Mouse (Mus musculus): ENCODE measurements around the gene Olfr169. TPM values are rescaled to one million over a fixed set of nuclear protein-coding genes. Genes with fewer than 3 reads are reported as not detected.
"Not testable (repeated sequence)": the region's sequence is repeated elsewhere in the genome, so short reads cannot be mapped to it uniquely, and the experiment has no call there.

Olfr169 gene
- polyA plus RNA-seq (2012; rRNA removed), result not detected in 2 replicates

DNA sequence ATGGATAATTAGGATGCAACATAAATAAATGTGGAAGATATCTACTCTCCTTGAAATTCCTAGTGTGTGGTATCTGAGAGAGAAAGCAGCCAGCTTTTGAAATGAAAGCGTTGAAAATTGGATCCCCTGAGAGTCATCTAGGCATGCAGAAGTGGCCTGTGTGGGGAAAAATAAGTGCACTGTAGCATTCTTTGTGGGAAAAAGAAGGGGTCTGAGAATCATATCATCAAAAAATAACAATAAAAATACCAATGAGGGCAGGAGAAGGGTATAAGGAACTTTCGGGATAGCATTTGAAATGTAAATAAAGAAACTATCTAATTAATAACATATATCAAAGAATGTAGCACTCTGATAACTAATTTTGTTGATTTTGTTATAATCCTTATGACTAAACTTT is at the start of gene Olfr169:
TSS of gene Olfr169 (minus strand) at position 101 of the 400 bp plus-strand sequence.
- H3K36me3 ChIP-seq (ENCODE audit: control insufficient read depth, insufficient read depth, low read length); H3K27me3 ChIP-seq (ENCODE audit: control insufficient read depth, insufficient read depth, low read length); H3K27ac ChIP-seq (ENCODE audit: insufficient read depth, low read length); H3K4me3 ChIP-seq (ENCODE audit: extremely low read depth, insufficient read depth, insufficient read length); DNase-seq (ENCODE audit: low read depth in 1 of 2, low spot score in 2 of 2); H3K4me1 ChIP-seq (ENCODE audit: control insufficient read depth, insufficient read depth, insufficient read length): not testable (repeated sequence)
- 84% methylated on average over 2 of the region's 2 CpGs for WGBS

- 90% methylated on average over 2 of the region's 2 CpGs for WGBS
- DNase-seq (ENCODE audit: low read depth in 1 of 2, low spot score in 2 of 2); H3K4me1 ChIP-seq (ENCODE audit: control insufficient read depth, insufficient read depth, insufficient read length); H3K27ac ChIP-seq (ENCODE audit: insufficient read depth, low read length); H3K27me3 ChIP-seq (ENCODE audit: control insufficient read depth, insufficient read depth, low read length); H3K4me3 ChIP-seq (ENCODE audit: extremely low read depth, insufficient read depth, insufficient read length); H3K36me3 ChIP-seq (ENCODE audit: control insufficient read depth, insufficient read depth, low read length): not testable (repeated sequence)
Observed at GRCm38 (mm10) chr16:19611782-19612181, 40.2 kb upstream of the Olfr169 start, which contains the start of gene Olfr170. Gene Olfr170, minus strand, starts transcription at chr16:19611882.

DNA sequence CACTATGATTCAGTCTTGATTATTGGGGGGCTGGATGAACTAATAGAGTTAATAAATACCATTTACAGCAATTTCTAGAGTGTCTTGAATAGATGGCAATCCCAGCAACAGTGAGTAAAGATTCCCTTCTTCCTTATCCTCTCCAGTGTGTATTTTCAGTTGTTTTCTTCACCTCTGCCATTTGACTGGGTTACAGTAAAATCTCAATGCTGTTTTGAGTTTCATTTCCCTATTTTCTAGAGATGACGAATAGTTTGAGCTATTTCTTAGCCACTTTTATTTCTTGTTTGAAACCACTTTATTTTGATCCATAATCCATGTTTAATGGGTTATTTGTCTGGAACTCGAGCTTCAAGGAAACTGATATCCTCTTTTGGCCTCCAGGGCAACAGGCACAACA is 31.6 kb upstream of the Olfr169 start:
- Histone ChIP-seq H3K4me3 (ENCODE audit: extremely low read depth, insufficient read depth, insufficient read length) (no peak overlapping the region), H3K27ac (ENCODE audit: insufficient read depth, low read length) (no peak overlapping the region), H3K36me3 (ENCODE audit: control insufficient read depth, insufficient read depth, low read length) (no peaks in the 10 kb centered on the region), H3K4me1 (ENCODE audit: control insufficient read depth, insufficient read depth, insufficient read length) (no peaks in the 10 kb centered on the region), H3K27me3 (ENCODE audit: control insufficient read depth, insufficient read depth, low read length) (no peaks in the 10 kb centered on the region)
- DNase-seq (ENCODE audit: low read depth in 1 of 2, low spot score in 2 of 2), result no peak
- WGBS, result 30% methylated on average over 2 of the region's 2 CpGs
- TF ChIP-seq POLR2A (IDR thresholded peaks at IDR 0.05; ENCODE audit: low read depth, low read length), result no peak
- no peak for TF ChIP-seq CTCF (IDR thresholded peaks at IDR 0.05; ENCODE audit: extremely low read depth, insufficient read depth, insufficient read length, insufficient replicate concordance)

DNA sequence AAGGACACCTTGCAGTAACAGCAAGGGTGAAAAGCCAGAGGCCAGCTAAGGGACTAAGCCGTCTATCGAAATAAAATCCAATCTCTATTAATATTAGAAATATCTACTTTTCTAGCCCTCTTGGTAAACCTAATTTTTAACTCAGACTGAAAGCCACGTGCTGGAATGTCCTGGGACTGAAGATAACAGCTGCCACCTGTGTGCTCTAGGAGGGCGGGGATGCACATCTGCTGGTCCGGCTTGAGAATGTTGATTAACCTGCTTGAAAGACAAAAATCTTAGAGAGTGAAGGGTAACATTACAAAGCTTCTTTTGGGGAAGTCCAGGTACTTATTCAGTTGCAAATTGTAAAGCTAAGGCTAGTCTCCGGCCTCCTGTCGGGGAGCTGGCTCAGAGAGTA is 18.2 kb downstream of the Olfr169 start:
- H3K4me3 ChIP-seq (ENCODE audit: extremely low read depth, insufficient read depth, insufficient read length); H3K4me1 ChIP-seq (ENCODE audit: control insufficient read depth, insufficient read depth, insufficient read length): not testable (repeated sequence)

DNA sequence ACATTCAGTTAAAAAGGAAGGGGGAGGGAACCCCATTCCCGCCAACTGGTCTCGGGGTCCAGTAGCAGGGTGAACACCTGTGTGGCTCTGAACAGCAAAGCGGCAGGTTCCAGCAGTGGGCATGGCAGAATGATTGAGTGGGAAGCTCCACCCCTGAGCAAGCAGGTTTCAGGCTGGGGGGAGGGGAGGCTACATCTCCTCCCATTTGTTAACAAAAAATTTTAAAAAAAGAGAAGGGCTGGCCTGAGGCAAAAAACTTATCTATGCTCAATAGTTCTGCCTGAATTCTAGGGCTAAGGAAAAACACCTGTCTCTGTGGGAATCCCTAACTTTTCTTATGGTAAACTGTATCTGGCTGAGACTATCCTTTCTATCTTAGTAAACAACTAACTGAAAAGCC is 19.4 kb downstream of the Olfr169 start:
- H3K27ac ChIP-seq (ENCODE audit: insufficient read depth, low read length); H3K27me3 ChIP-seq (ENCODE audit: control insufficient read depth, insufficient read depth, low read length); H3K4me3 ChIP-seq (ENCODE audit: extremely low read depth, insufficient read depth, insufficient read length); DNase-seq (ENCODE audit: low read depth in 1 of 2, low spot score in 2 of 2); H3K4me1 ChIP-seq (ENCODE audit: control insufficient read depth, insufficient read depth, insufficient read length); H3K36me3 ChIP-seq (ENCODE audit: control insufficient read depth, insufficient read depth, low read length): not testable (repeated sequence)
- WGBS, result 95% methylated on average over 3 of the region's 3 CpGs

More for the DNA sequence above, 18.2 kb downstream of the Olfr169 start:
- not testable (repeated sequence) for H3K27me3 ChIP-seq (ENCODE audit: control insufficient read depth, insufficient read depth, low read length); H3K36me3 ChIP-seq (ENCODE audit: control insufficient read depth, insufficient read depth, low read length); DNase-seq (ENCODE audit: low read depth in 1 of 2, low spot score in 2 of 2); H3K27ac ChIP-seq (ENCODE audit: insufficient read depth, low read length)
- 86% methylated on average over 7 of the region's 7 CpGs for WGBS

DNA sequence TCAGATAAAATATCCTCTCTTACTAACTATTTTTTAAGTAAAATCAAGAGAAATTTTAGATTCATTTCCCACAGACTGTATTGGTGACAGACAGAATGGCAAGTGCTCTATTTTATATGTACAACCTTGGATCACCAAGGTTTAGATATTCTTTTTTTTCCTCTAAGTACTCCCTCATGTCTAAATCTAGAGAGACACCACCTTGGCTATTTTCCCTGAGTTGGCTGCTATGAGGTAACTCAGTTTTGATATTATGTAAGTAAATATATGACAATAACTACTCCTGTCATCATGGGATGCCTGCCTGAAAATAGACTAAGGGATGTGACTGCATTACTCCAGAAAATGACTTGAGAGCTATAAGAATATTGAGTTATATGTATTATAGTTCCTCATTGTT is 36.2 kb downstream of the Olfr169 start, which contains the start of gene Olfr168:
TSS of gene Olfr168 (minus strand) at position 101 of the 400 bp plus-strand sequence.
- no peak within 1 kb of the TSS for H3K27ac ChIP-seq (ENCODE audit: insufficient read depth, low read length)
- DNase-seq (ENCODE audit: low read depth in 1 of 2, low spot score in 2 of 2), result no peak
- TF ChIP-seq CTCF (IDR thresholded peaks at IDR 0.05; ENCODE audit: extremely low read depth, insufficient read depth, insufficient read length, insufficient replicate concordance) (no peak), POLR2A (IDR thresholded peaks at IDR 0.05; ENCODE audit: low read depth, low read length) (no peak)

GRCm38 (mm10) chr16:19522166-19522565 is 49.4 kb downstream of the Olfr169 start, which contains the start of gene Olfr167:
Gene Olfr167, minus strand, starts transcription at chr16:19522266.
- Histone ChIP-seq H3K4me1 (ENCODE audit: control insufficient read depth, insufficient read depth, insufficient read length) (no peaks in the 10 kb centered on the region), H3K27me3 (ENCODE audit: control insufficient read depth, insufficient read depth, low read length) (no peaks in the 10 kb centered on the region), H3K36me3 (ENCODE audit: control insufficient read depth, insufficient read depth, low read length) (no peaks in the 10 kb centered on the region), H3K27ac (ENCODE audit: insufficient read depth, low read length) (no peak within 1 kb of the TSS), H3K4me3 (ENCODE audit: extremely low read depth, insufficient read depth, insufficient read length) (no peak within 1 kb of the TSS)
- no peak for DNase-seq (ENCODE audit: low read depth in 1 of 2, low spot score in 2 of 2)
- TF ChIP-seq POLR2A (IDR thresholded peaks at IDR 0.05; ENCODE audit: low read depth, low read length), result no peak
- TF ChIP-seq CTCF (IDR thresholded peaks at IDR 0.05; ENCODE audit: extremely low read depth, insufficient read depth, insufficient read length, insufficient replicate concordance), result no peak
- 80% methylated on average over 2 of the region's 2 CpGs for WGBS

More for the DNA sequence above, 36.2 kb downstream of the Olfr169 start, which contains the start of gene Olfr168:
- Histone ChIP-seq H3K4me3 (ENCODE audit: extremely low read depth, insufficient read depth, insufficient read length) (no peak within 1 kb of the TSS), H3K36me3 (ENCODE audit: control insufficient read depth, insufficient read depth, low read length) (no peaks in the 10 kb centered on the region), H3K4me1 (ENCODE audit: control insufficient read depth, insufficient read depth, insufficient read length) (no peaks in the 10 kb centered on the region), H3K27me3 (ENCODE audit: control insufficient read depth, insufficient read depth, low read length) (no peaks in the 10 kb centered on the region)

Other genes with a start within 250 kb of the Olfr169 start
- gene Olfr165, start 148.7 kb downstream of the Olfr169 start, polyA plus RNA-seq (2012; rRNA removed), result not detected in 2 replicates
- gene Olfr166, start 88.1 kb downstream of the Olfr169 start, polyA plus RNA-seq (2012; rRNA removed), result 0.07 and 0.08 TPM in 2 replicates
- not detected in 2 replicates for gene Olfr167, start 49.5 kb downstream of the Olfr169 start, polyA plus RNA-seq (2012; rRNA removed)
- gene Olfr168, start 36.3 kb downstream of the Olfr169 start, polyA plus RNA-seq (2012; rRNA removed), result not detected in 2 replicates
- gene Olfr170, start 40.1 kb upstream of the Olfr169 start, polyA plus RNA-seq (2012; rRNA removed), result not detected in 2 replicates
- not detected in 2 replicates for gene Olfr171, start 58.1 kb upstream of the Olfr169 start, polyA plus RNA-seq (2012; rRNA removed)
- 0.06 and 0.11 TPM in 2 replicates for gene Lamp3, start 134.6 kb upstream of the Olfr169 start, polyA plus RNA-seq (2012; rRNA removed)
- 6.6 and 6.7 TPM in 2 replicates for gene B3gnt5, start 188.4 kb upstream of the Olfr169 start, polyA plus RNA-seq (2012; rRNA removed)